Mouse (Mus musculus) embryonic facial prominence, embryonic 15.5 days (tissue): ENCODE measurements at regions not wholly inside any gene's neighbourhood (a gene's known extent, or its start where the extent isn't known, plus 50 kb on each side); places are given as distances from the start of the nearest gene placed in this dataset.

Source experiments
- ATAC-seq: fragments of 200-750 bp; cut with Nextera tagmentation; 2 replicates; pipeline ENCODE4 v1.8.0; 2017; ENCODE audit warnings: low read depth, moderate TSS enrichment; ENCODE audit not compliant: insufficient number of reproducible peaks, low FRiP score, low TSS enrichment
- H3K27ac ChIP-seq: fragments of 300-500 bp; sonication (generic); replicated peaks from 2 replicates; pipeline ENCODE4 v1.5.1; 2015; ENCODE audit warnings: mild to moderate bottlenecking, inconsistent platforms
- H3K27me3 ChIP-seq: fragments of 300-500 bp; sonication (generic); 2 replicates; pipeline ENCODE4 v1.6.1; 2015; ENCODE audit warnings: inconsistent platforms
- H3K36me3 ChIP-seq: fragments of 300-500 bp; sonication (generic); 2 replicates; pipeline ENCODE4 v1.6.1; 2015; ENCODE audit warnings: mild to moderate bottlenecking, inconsistent platforms
- H3K4me1 ChIP-seq: fragments of 300-500 bp; sonication (generic); 2 replicates; pipeline ENCODE4 v1.6.1; 2015; ENCODE audit warnings: inconsistent platforms
- H3K4me2 ChIP-seq: fragments of 300-500 bp; sonication (generic); replicated peaks from 2 replicates; pipeline ENCODE4 v1.6.1; 2015; ENCODE audit warnings: mild to moderate bottlenecking, inconsistent platforms
- H3K4me3 ChIP-seq: fragments of 300-500 bp; sonication (generic); replicated peaks from 2 replicates; pipeline ENCODE4 v1.5.1; 2015; ENCODE audit warnings: mild to moderate bottlenecking, inconsistent platforms
- H3K9ac ChIP-seq: fragments of 300-500 bp; sonication (generic); 2 replicates; pipeline ENCODE4 v1.6.1; 2015; ENCODE audit warnings: inconsistent platforms
- H3K9me3 ChIP-seq: fragments of 300-500 bp; sonication (generic); replicated peaks from 2 replicates; pipeline ENCODE4 v1.6.1; 2016; ENCODE audit warnings: inconsistent platforms
- WGBS: fragments of 180-500 bp; shearing (Covaris S2); methylation state at CpG from one replicate; pipeline ENCODE4 v1.1.7; 2015; 5-methylcytosine and 5-hydroxymethylcytosine counted together

- no peak overlapping the region for H3K4me3 ChIP-seq
- 46% methylated on average over 1 of the region's 1 CpGs for WGBS
Observed at GRCm38 (mm10) chrX:142456022-142456421, 65.7 kb upstream of the Acsl4 start.

GRCm38 (mm10) chrX:142464174-142464573 lies 73.8 kb upstream of the Acsl4 start:
- no peak for ATAC-seq
- Histone ChIP-seq H3K27me3 (peaks cover 9% of the 10 kb centered on the region; the same call in 1 of the 2 replicates), H3K9ac (no peak overlapping the region), H3K9me3 (no peaks in the 10 kb centered on the region), H3K4me2 (no peak overlapping the region), H3K27ac (no peak overlapping the region), H3K4me3 (no peak overlapping the region), H3K36me3 (no peaks in the 10 kb centered on the region), H3K4me1 (no peaks in the 10 kb centered on the region)
- 52% methylated on average over 2 of the region's 2 CpGs for WGBS

More at GRCm38 (mm10) chrX:142456022-142456421, 65.7 kb upstream of the Acsl4 start:
- Histone ChIP-seq H3K36me3 (no peaks in the 10 kb centered on the region), H3K4me2 (no peak overlapping the region), H3K9ac (no peak overlapping the region), H3K9me3 (no peaks in the 10 kb centered on the region), H3K27me3 (no peaks in the 10 kb centered on the region), H3K27ac (no peak overlapping the region), H3K4me1 (no peaks in the 10 kb centered on the region)
- ATAC-seq: no peak

- H3K4me2 ChIP-seq: no peak overlapping the region
- H3K9me3 ChIP-seq: no peaks in the 10 kb centered on the region
- H3K4me1 ChIP-seq: no peaks in the 10 kb centered on the region
- 69% methylated on average over 6 of the region's 6 CpGs for WGBS
- H3K9ac ChIP-seq: no peak overlapping the region
- ATAC-seq: no peak
- peaks cover 9% of the 10 kb centered on the region; the same call in 1 of the 2 replicates for H3K27me3 ChIP-seq
- H3K27ac ChIP-seq: no peak overlapping the region
- no peaks in the 10 kb centered on the region for H3K36me3 ChIP-seq
- H3K4me3 ChIP-seq: no peak overlapping the region
Observed at GRCm38 (mm10) chrX:142464756-142465155, 74.4 kb upstream of the Acsl4 start.

GRCm38 (mm10) chrX:142467850-142468256 lies 77.5 kb upstream of the Acsl4 start:
- 41% methylated on average over 5 of the region's 5 CpGs for WGBS
- Histone ChIP-seq H3K27ac (no peak overlapping the region), H3K4me1 (no peaks in the 10 kb centered on the region), H3K9me3 (no peaks in the 10 kb centered on the region), H3K36me3 (no peaks in the 10 kb centered on the region), H3K27me3 (peaks cover 9% of the 10 kb centered on the region; the same call in 1 of the 2 replicates), H3K9ac (no peak overlapping the region), H3K4me3 (no peak overlapping the region), H3K4me2 (no peak overlapping the region)
- no peak for ATAC-seq

GRCm38 (mm10) chrX:142468388-142468787 lies 78.1 kb upstream of the Acsl4 start:
- H3K9ac ChIP-seq: no peak overlapping the region
- no peaks in the 10 kb centered on the region for H3K4me1 ChIP-seq
- H3K9me3 ChIP-seq: no peaks in the 10 kb centered on the region
- H3K36me3 ChIP-seq: no peaks in the 10 kb centered on the region
- H3K27ac ChIP-seq: no peak overlapping the region
- no peak overlapping the region for H3K4me3 ChIP-seq
- 43% methylated on average over 4 of the region's 4 CpGs for WGBS
- ATAC-seq: no peak
- peaks cover 6% of the 10 kb centered on the region; the same call in 1 of the 2 replicates for H3K27me3 ChIP-seq
- no peak overlapping the region for H3K4me2 ChIP-seq

GRCm38 (mm10) chrX:142469048-142469634 lies 78.8 kb upstream of the Acsl4 start:
- no peak overlapping the region for H3K4me3 ChIP-seq
- H3K9me3 ChIP-seq: no peaks in the 10 kb centered on the region
- no peak overlapping the region for H3K27ac ChIP-seq
- no peak overlapping the region for H3K4me2 ChIP-seq
- 0 out of 2 replicates have a peak, but pooled peaks cover 4% of the 10 kb centered on the region for H3K27me3 ChIP-seq
- no peaks in the 10 kb centered on the region for H3K4me1 ChIP-seq
- 19% methylated on average over 7 of the region's 7 CpGs for WGBS
- H3K36me3 ChIP-seq: no peaks in the 10 kb centered on the region
- H3K9ac ChIP-seq: no peak overlapping the region
- ATAC-seq: no peak

- Histone ChIP-seq H3K4me1 (no peaks in the 10 kb centered on the region), H3K27ac (no peak overlapping the region), H3K9me3 (no peaks in the 10 kb centered on the region), H3K4me3 (no peak overlapping the region), H3K4me2 (no peak overlapping the region), H3K9ac (no peak overlapping the region), H3K36me3 (no peaks in the 10 kb centered on the region), H3K27me3 (0 out of 2 replicates have a peak, but pooled peaks cover 4% of the 10 kb centered on the region)
- WGBS: 75% methylated on average over 1 of the region's 1 CpGs
- no peak for ATAC-seq
Observed at GRCm38 (mm10) chrX:142470083-142470482, 79.7 kb upstream of the Acsl4 start.

GRCm38 (mm10) chrX:142481203-142481815 lies 91.0 kb upstream of the Acsl4 start:
- Histone ChIP-seq H3K27ac (no peak overlapping the region), H3K4me2 (no peak overlapping the region), H3K36me3 (no peaks in the 10 kb centered on the region), H3K9ac (no peak overlapping the region), H3K27me3 (peaks cover 3% of the 10 kb centered on the region), H3K4me1 (no peaks in the 10 kb centered on the region), H3K9me3 (no peaks in the 10 kb centered on the region), H3K4me3 (no peak overlapping the region)
- ATAC-seq: no peak
- WGBS: 81% methylated on average over 5 of the region's 5 CpGs

- H3K27me3 ChIP-seq: no peaks in the 10 kb centered on the region; the same call in 1 of the 2 replicates
- 78% methylated on average over 4 of the region's 4 CpGs for WGBS
Observed at GRCm38 (mm10) chrX:142488078-142488477, 97.7 kb upstream of the Acsl4 start.

GRCm38 (mm10) chrX:142490093-142490717 lies 99.9 kb upstream of the Acsl4 start:
- ATAC-seq: no peak
- no peak overlapping the region for H3K4me3 ChIP-seq
- peaks cover 5% of the 10 kb centered on the region; the same call in 1 of the 2 replicates for H3K27me3 ChIP-seq
- no peaks in the 10 kb centered on the region for H3K9me3 ChIP-seq
- H3K27ac ChIP-seq: no peak overlapping the region
- H3K36me3 ChIP-seq: no peaks in the 10 kb centered on the region
- WGBS: 55% methylated on average over 8 of the region's 8 CpGs
- H3K4me1 ChIP-seq: no peaks in the 10 kb centered on the region
- no peak overlapping the region for H3K9ac ChIP-seq
- no peak overlapping the region for H3K4me2 ChIP-seq

More at GRCm38 (mm10) chrX:142488078-142488477, 97.7 kb upstream of the Acsl4 start:
- no peak overlapping the region for H3K4me2 ChIP-seq
- no peaks in the 10 kb centered on the region for H3K36me3 ChIP-seq
- ATAC-seq: no peak
- no peak overlapping the region for H3K4me3 ChIP-seq
- H3K27ac ChIP-seq: no peak overlapping the region
- no peak overlapping the region for H3K9ac ChIP-seq
- no peaks in the 10 kb centered on the region for H3K9me3 ChIP-seq
- H3K4me1 ChIP-seq: no peaks in the 10 kb centered on the region

- H3K9me3 ChIP-seq: no peaks in the 10 kb centered on the region
- H3K4me1 ChIP-seq: no peaks in the 10 kb centered on the region
- H3K4me2 ChIP-seq: no peak overlapping the region
- no peak overlapping the region for H3K9ac ChIP-seq
- 77% methylated on average over 2 of the region's 2 CpGs for WGBS
- H3K27ac ChIP-seq: no peak overlapping the region
- no peak for ATAC-seq
- H3K27me3 ChIP-seq: peaks cover 5% of the 10 kb centered on the region
- H3K36me3 ChIP-seq: no peaks in the 10 kb centered on the region
- no peak overlapping the region for H3K4me3 ChIP-seq
Observed at GRCm38 (mm10) chrX:142501094-142501493, 110.8 kb upstream of the Acsl4 start.
